Mouse (Mus musculus): ENCODE results near the gene Cish. TPM values are rescaled to one million over a fixed set of nuclear protein-coding genes. Genes with fewer than 3 reads are reported as not detected.

The Cish gene
- polyA plus RNA-seq, 1 experiment from 2014 or later = 11.6 TPM

- H3K9ac ChIP-seq = no peak overlapping the region
- no peaks in the 10 kb centered on the region for H3K9me3 ChIP-seq (replicated peaks)
- no peak for ATAC-seq (ENCODE audit: insufficient read depth)
- no peak overlapping the region for H3K27ac ChIP-seq (replicated peaks)
- WGBS (ENCODE audit: insufficient replicate concordance) = 67% methylated on average over 7 of the region's 7 CpGs
- H3K27me3 ChIP-seq = no peaks in the 10 kb centered on the region
- peaks cover 39% of the 10 kb centered on the region for H3K4me1 ChIP-seq (replicated peaks)
- no peak overlapping the region for H3K4me2 ChIP-seq
- no peak overlapping the region for H3K4me3 ChIP-seq (replicated peaks)
- no peaks in the 10 kb centered on the region for H3K36me3 ChIP-seq (replicated peaks)
Observed at GRCm38 (mm10) chr9:107277603-107278002, 18.2 kb upstream of the Cish start.

- Histone ChIP-seq H3K4me3 (replicated peaks) (no peak overlapping the region), H3K4me2 (no peak overlapping the region), H3K27ac (replicated peaks) (no peak overlapping the region), H3K27me3 (no peaks in the 10 kb centered on the region), H3K9me3 (replicated peaks) (no peaks in the 10 kb centered on the region), H3K4me1 (replicated peaks) (peaks cover 35% of the 10 kb centered on the region), H3K36me3 (replicated peaks) (no peaks in the 10 kb centered on the region), H3K9ac (no peak overlapping the region)
- ATAC-seq (ENCODE audit: insufficient read depth) = no peak
- WGBS (ENCODE audit: insufficient replicate concordance) = 60% methylated on average over 4 of the region's 4 CpGs
Observed at GRCm38 (mm10) chr9:107278126-107278525, 17.7 kb upstream of the Cish start.

GRCm38 (mm10) chr9:107278527-107279377 is 17.1 kb upstream of the Cish start:
- H3K4me2 ChIP-seq = 0 out of 2 replicates have a peak overlapping the region, but pooled peaks have one; percentile 59
- no peaks in the 10 kb centered on the region for H3K36me3 ChIP-seq (replicated peaks)
- H3K4me1 ChIP-seq (replicated peaks) = peaks cover 32% of the 10 kb centered on the region
- H3K9me3 ChIP-seq (replicated peaks) = no peaks in the 10 kb centered on the region
- no peak overlapping the region for H3K9ac ChIP-seq
- ATAC-seq (ENCODE audit: insufficient read depth) = no peak
- H3K4me3 ChIP-seq (replicated peaks) = no peak overlapping the region
- no peak overlapping the region for H3K27ac ChIP-seq (replicated peaks)
- no peaks in the 10 kb centered on the region for H3K27me3 ChIP-seq
- 46% methylated on average over 8 of the region's 8 CpGs for WGBS (ENCODE audit: insufficient replicate concordance)

GRCm38 (mm10) chr9:107279378-107280321 is 16.2 kb upstream of the Cish start:
- peak; percentile 29 for ATAC-seq (ENCODE audit: insufficient read depth)
- WGBS (ENCODE audit: insufficient replicate concordance) = 22% methylated on average over 16 of the region's 16 CpGs
- no peaks in the 10 kb centered on the region for H3K36me3 ChIP-seq (replicated peaks)
- H3K4me1 ChIP-seq (replicated peaks) = peaks cover 32% of the 10 kb centered on the region
- H3K27ac ChIP-seq (replicated peaks) = peak overlapping the region; percentile 76
- no peaks in the 10 kb centered on the region for H3K27me3 ChIP-seq
- H3K9me3 ChIP-seq (replicated peaks) = no peaks in the 10 kb centered on the region
- H3K4me2 ChIP-seq = peak overlapping the region; percentile 59
- H3K4me3 ChIP-seq (replicated peaks) = peak overlapping the region; percentile 29
- H3K9ac ChIP-seq = no peak overlapping the region

GRCm38 (mm10) chr9:107280322-107281027 is 15.4 kb upstream of the Cish start:
- no peak overlapping the region for H3K9ac ChIP-seq
- H3K4me2 ChIP-seq = peak overlapping the region; percentile 59
- ATAC-seq (ENCODE audit: insufficient read depth) = peak; percentile 50
- peak overlapping the region; percentile 76 for H3K27ac ChIP-seq (replicated peaks)
- peak overlapping the region; percentile 29 for H3K4me3 ChIP-seq (replicated peaks)
- no peaks in the 10 kb centered on the region for H3K36me3 ChIP-seq (replicated peaks)
- peaks cover 37% of the 10 kb centered on the region for H3K4me1 ChIP-seq (replicated peaks)
- WGBS (ENCODE audit: insufficient replicate concordance) = 8% methylated on average over 13 of the region's 13 CpGs
- H3K9me3 ChIP-seq (replicated peaks) = no peaks in the 10 kb centered on the region
- H3K27me3 ChIP-seq = no peaks in the 10 kb centered on the region

- 69% methylated on average over 5 of the region's 5 CpGs for WGBS (ENCODE audit: insufficient replicate concordance)
- H3K36me3 ChIP-seq (replicated peaks) = no peaks in the 10 kb centered on the region
- H3K27ac ChIP-seq (replicated peaks) = peak overlapping the region; percentile 76
- H3K4me3 ChIP-seq (replicated peaks) = no peak overlapping the region
- H3K4me2 ChIP-seq = no peak overlapping the region
- no peaks in the 10 kb centered on the region for H3K27me3 ChIP-seq
- no peak overlapping the region for H3K9ac ChIP-seq
- ATAC-seq (ENCODE audit: insufficient read depth) = no peak
- peaks cover 38% of the 10 kb centered on the region for H3K4me1 ChIP-seq (replicated peaks)
- H3K9me3 ChIP-seq (replicated peaks) = no peaks in the 10 kb centered on the region
Observed at GRCm38 (mm10) chr9:107281241-107281987, 14.4 kb upstream of the Cish start.

- Histone ChIP-seq H3K4me1 (replicated peaks) (peaks cover 50% of the 10 kb centered on the region), H3K4me3 (replicated peaks) (no peak overlapping the region), H3K4me2 (no peak overlapping the region), H3K36me3 (replicated peaks) (no peaks in the 10 kb centered on the region), H3K9ac (no peak overlapping the region), H3K27me3 (no peaks in the 10 kb centered on the region), H3K9me3 (replicated peaks) (no peaks in the 10 kb centered on the region), H3K27ac (replicated peaks) (0 out of 2 replicates have a peak overlapping the region, but pooled peaks have one; percentile 38)
- WGBS (ENCODE audit: insufficient replicate concordance) = 78% methylated on average over 9 of the region's 9 CpGs
- ATAC-seq (ENCODE audit: insufficient read depth) = no peak
Observed at GRCm38 (mm10) chr9:107282951-107283350, 12.9 kb upstream of the Cish start.

GRCm38 (mm10) chr9:107285009-107285408 is 10.8 kb upstream of the Cish start:
- no peak overlapping the region for H3K4me3 ChIP-seq (replicated peaks)
- H3K27me3 ChIP-seq = no peaks in the 10 kb centered on the region
- no peak for ATAC-seq (ENCODE audit: insufficient read depth)
- no peaks in the 10 kb centered on the region for H3K36me3 ChIP-seq (replicated peaks)
- peaks cover 51% of the 10 kb centered on the region for H3K4me1 ChIP-seq (replicated peaks)
- no peak overlapping the region; the same call in 1 of the 2 replicates for H3K27ac ChIP-seq (replicated peaks)
- no peaks in the 10 kb centered on the region for H3K9me3 ChIP-seq (replicated peaks)
- no peak overlapping the region for H3K9ac ChIP-seq
- WGBS (ENCODE audit: insufficient replicate concordance) = 9% methylated on average over 3 of the region's 3 CpGs
- no peak overlapping the region for H3K4me2 ChIP-seq

- peak overlapping the region; percentile 62; the same call in 1 of the 2 replicates for H3K4me3 ChIP-seq (replicated peaks)
- peaks cover 6% of the 10 kb centered on the region for H3K27me3 ChIP-seq
- peaks cover 52% of the 10 kb centered on the region for H3K4me1 ChIP-seq (replicated peaks)
- H3K36me3 ChIP-seq (replicated peaks) = no peaks in the 10 kb centered on the region
- WGBS (ENCODE audit: insufficient replicate concordance) = 19% methylated on average over 2 of the region's 2 CpGs
- H3K27ac ChIP-seq (replicated peaks) = peak overlapping the region; percentile 57
- H3K9ac ChIP-seq = no peak overlapping the region
- no peaks in the 10 kb centered on the region for H3K9me3 ChIP-seq (replicated peaks)
- no peak for ATAC-seq (ENCODE audit: insufficient read depth)
- peak overlapping the region; percentile 95 for H3K4me2 ChIP-seq
Observed at GRCm38 (mm10) chr9:107287294-107287693, 8.5 kb upstream of the Cish start.

GRCm38 (mm10) chr9:107288105-107288650 is 7.6 kb upstream of the Cish start:
- Histone ChIP-seq H3K27ac (replicated peaks) (peak overlapping the region; percentile 51; the same call in 1 of the 2 replicates), H3K4me2 (peak overlapping the region; percentile 95), H3K9ac (no peak overlapping the region), H3K4me3 (replicated peaks) (peak overlapping the region; percentile 62), H3K4me1 (replicated peaks) (peaks cover 52% of the 10 kb centered on the region), H3K36me3 (replicated peaks) (no peaks in the 10 kb centered on the region), H3K9me3 (replicated peaks) (no peaks in the 10 kb centered on the region), H3K27me3 (peaks cover 15% of the 10 kb centered on the region)
- no peak for ATAC-seq (ENCODE audit: insufficient read depth)
- 70% methylated on average over 14 of the region's 14 CpGs for WGBS (ENCODE audit: insufficient replicate concordance)

All from liver, embryonic 15.5 days (tissue).